Mouse (Mus musculus) left cerebral cortex, postnatal 36 days (tissue): ENCODE data around the gene Sla2. TPM values are rescaled to one million over a fixed set of nuclear protein-coding genes. Genes with fewer than 3 reads are reported as not detected.
"Not testable (repeated sequence)": the region's sequence is repeated elsewhere in the genome, so short reads cannot be mapped to it uniquely, and the experiment has no call there.

Experiments
- DNase-seq, 2 experiments: peaks; one replicate each; pipeline ENCODE4 v3.0.0; 2021 to 2022; ENCODE audit warnings: low spot score in 2 of 2, mixed read lengths in 1 of 2
- intact Hi-C: fragments of 180-260 bp; cut with DNase I; formaldehyde crosslinking; loops from one replicate; pipeline ENCODE4 v1.15.1; 2025
- total RNA-seq, 2 experiments: library from RNA; stranded (reverse); gene quantifications; 2 replicates each; pipeline ENCODE4 v1.2.3; 2021

The Sla2 gene
- total RNA-seq, 2 experiments from 2014 or later: 0.45 to 0.57 TPM

GRCm38 (mm10) chr2:156903367-156903766 lies 16.4 kb upstream of the Sla2 start:
- no peak for DNase-seq
- intact Hi-C loops: loop anchor here (10.0 kb wide), 1 partner anchor 191 kb away; no protein-coding TSS in a partner anchor

GRCm38 (mm10) chr2:156902411-156902810 lies 15.4 kb upstream of the Sla2 start:
- DNase-seq: not testable (repeated sequence)
- intact Hi-C loops: loop anchor here (10.0 kb wide), 1 partner anchor 192 kb away; no protein-coding TSS in a partner anchor

DNA sequence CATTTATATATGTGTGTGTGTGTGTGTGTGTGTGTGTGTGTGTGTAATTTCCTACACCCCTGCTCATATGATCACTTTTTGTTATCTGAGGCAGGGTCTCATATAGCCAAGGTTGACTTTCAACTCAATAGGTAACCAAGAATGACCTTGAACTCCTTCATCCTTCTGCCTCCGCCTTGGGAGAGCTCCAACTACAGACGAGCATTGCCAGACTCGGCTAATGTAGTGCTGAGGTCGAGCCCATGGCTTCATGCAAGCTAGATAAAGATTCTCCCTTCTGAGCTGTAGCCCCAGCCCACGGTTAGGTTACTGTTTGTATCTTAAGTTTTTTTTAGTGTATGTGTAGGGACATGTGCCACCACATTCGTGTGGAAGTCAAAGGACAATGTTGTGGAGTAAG lies 14.9 kb upstream of the Sla2 start:
- intact Hi-C loops: loop anchor here (10.0 kb wide), 1 partner anchor 193 kb away; no protein-coding TSS in a partner anchor
- no peak for DNase-seq

DNA sequence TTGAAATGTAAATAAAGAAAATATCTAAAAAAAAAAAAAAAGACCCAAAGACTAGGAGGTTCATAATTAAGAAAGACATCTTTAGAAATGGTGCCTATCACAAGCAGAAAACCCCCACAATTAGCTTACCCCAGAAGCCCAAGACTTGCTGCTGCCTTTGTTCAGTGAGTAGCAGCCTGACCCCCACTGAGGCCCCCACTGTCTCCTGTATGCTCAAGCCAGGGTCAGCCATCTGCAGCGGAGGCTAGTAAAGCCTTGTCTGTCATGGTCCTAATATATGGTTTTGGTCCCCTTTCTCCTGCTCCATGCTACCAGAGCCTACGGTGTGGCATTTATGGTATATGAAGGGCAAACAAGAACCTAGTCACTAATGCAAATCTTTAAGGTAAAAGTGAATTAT lies 14.4 kb upstream of the Sla2 start:
- DNase-seq: no peak
- intact Hi-C loops: loop anchor here (10.0 kb wide), 1 partner anchor 193 kb away; no protein-coding TSS in a partner anchor

GRCm38 (mm10) chr2:156899184-156899583 lies 12.2 kb upstream of the Sla2 start:
- intact Hi-C loops: no loop called here
- DNase-seq: no peak

DNA sequence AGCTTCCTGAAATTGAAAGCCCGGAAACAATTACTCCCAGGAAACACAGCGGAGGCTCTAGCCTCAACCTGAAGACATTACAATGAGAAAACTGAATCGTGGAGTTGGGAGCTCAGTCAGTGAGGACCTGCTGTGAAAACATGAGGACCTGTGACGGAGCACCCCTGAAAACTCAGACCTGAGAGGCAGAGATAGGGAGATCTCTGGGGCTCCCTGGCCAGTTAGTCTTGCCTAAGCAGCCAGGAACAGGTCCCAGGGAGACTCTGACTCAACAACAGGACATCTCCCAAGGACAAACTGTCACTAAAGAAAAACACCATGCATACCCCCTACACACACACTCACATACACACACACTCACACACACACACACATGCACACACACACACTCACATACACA lies 11.4 kb upstream of the Sla2 start:
- intact Hi-C loops: no loop called here
- no peak for DNase-seq

GRCm38 (mm10) chr2:156897034-156897433 lies 10.0 kb upstream of the Sla2 start:
- intact Hi-C loops: no loop called here
- peak; percentile 48 to 59 for DNase-seq

DNA sequence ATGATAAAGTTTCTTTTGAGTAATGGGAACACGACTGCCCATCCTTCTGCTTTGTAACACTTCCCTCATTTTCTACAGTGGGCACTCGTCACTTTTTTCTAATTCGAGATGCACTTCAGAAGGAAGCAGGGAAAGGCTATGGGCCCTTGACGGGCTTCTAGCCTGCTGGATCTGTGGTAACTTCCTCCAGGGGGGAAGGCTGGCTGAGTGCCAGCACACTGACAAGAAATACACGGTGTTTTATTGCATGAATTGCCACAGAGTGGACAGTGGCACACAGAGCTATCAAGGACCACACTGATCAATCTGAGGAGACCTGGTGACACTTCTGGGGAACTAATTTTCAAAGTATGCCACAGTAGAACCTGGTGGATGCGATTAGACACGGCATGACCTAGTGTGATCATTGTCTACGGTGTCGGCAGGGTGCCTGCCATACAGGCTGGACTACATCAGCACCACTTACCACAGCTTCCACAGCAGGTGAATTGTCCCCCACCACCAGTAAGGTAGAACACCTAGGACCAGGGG lies 9.5 kb upstream of the Sla2 start:
- DNase-seq: no peak
- intact Hi-C loops: no loop called here

- intact Hi-C loops: no loop called here
- no peak for DNase-seq
Measured at GRCm38 (mm10) chr2:156894496-156895265, 7.7 kb upstream of the Sla2 start.

DNA sequence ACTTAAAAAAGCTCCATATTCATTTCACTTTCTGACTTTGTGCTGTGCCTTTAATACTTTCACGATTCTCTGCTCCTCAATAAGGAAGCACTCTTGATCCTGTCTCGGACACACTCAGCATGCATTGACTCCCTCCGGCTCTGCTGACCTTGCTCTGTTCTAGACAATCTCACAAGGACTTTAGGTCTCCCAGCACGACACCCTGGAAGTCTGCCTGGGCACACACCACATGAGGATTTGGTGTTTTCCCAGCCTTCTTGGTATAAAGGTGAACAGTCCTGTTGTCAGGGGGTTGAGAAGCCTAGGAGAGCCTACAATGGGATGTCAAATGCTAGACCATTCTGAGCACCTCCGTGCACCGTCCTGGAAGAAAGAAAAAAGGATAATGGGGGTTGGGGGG lies 5.8 kb upstream of the Sla2 start:
- intact Hi-C loops: no loop called here
- no peak for DNase-seq

- DNase-seq: no peak
- intact Hi-C loops: no loop called here
Measured at GRCm38 (mm10) chr2:156892240-156892639, 5.2 kb upstream of the Sla2 start.

DNA sequence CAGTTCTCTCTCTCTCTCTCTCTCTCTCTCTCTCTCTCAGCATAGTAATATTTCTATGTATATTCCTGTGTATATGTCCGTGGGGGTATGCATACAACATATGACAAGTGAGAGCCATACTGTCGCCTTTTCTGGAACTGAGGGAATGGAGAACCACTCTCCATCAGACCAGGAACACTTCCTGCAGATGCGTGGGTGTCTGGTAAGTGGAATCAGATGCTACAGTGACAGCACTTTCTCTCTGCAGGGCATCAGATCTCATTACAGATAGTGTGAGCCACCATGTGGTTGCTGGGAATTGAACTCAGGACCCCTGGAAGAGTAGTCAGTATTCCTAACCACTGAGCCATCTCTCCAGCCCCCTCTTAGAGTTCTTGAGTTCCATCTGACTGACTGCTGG lies 1.5 kb upstream of the Sla2 start:
- intact Hi-C loops: no loop called here

DNA sequence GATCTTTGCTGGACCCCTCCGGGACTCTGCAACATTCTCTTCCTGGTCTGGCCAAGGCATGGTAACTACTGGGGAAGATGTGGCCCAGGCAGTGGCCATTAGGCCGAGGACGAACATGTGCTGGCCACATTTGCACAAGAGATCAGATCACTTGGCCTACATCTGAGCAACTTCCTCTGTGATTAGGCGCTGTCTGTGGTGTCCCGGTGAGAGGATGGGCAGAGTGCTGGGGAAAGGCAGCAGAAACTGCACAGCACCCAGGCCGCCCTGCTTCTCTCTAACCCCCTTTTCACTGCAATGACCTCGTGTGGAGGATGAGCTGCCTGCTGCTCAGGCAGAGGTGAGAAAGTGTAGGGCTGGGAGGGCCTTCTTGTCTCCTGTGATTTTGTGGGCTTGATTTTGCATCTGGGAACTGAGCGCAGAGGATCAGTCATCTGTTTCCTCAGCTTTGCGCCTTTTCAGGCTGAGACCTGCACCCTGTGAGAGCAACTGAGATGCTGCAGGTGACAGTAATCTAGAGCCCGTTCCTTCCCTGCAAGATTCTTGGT lies 834 bp downstream of the Sla2 start:
- intact Hi-C loops: no loop called here
- no peak for DNase-seq

More for the DNA sequence above, 1.5 kb upstream of the Sla2 start:
- no peak for DNase-seq

DNA sequence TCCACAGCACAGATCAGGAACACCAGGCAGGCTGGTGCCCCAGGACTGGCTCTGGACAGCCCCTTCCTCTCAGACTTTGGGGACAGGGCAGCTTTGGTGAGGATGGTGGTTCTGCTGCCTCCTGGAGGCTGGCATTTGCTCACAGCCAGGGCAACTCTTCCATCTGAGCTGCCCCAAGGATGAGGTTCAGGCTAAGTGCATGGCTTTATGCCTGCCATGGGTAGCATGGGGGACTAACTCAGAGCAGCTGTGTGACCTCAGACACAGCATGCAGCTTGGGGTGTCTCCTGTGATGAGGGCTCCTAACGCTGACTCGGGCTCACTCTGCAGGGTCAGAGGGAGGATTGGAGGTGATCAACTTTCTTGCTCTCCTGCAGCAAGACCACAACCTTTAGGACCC lies 1.3 kb downstream of the Sla2 start:
- DNase-seq, intact Hi-C loops: not testable (repeated sequence)

DNA sequence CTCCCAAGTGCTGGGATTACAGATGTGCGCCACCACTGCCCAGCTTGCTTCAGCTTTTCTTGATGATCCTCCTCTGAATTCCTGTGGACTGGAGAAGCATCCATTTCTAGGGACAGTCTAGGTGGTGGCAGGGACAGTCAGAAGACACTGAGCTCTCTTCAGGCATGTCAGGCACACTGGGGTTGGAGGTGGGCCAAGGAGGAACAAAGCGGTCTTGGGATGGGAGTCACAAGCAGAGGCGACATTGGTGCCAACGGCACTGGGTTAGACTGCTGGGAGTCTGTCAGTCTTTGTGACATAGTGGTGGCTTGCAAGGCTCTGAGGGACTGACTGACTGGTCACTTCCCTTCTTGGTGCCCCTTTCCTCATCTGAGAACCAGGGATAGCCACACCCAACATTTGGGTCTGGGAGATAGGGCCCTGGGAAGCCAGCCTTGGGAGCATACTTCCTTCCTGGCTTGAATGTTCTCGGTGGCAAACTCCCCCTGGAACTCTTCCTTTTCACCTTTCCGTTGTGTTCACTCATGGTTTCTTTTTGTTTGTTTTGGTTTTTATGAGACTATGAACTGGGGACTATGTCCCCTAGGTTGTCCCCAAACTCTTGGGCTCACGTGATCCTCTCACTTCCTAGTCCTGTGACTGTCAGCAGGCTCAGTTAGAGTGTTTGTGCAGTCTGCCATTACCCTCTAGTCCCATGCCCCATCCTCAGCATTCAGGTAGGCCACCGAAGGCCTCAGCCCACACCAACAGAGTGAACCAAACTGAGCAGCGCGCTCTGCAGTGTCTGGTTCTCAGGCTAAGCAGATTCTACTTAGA lies 2.4 kb downstream of the Sla2 start:
- no peak for DNase-seq
- intact Hi-C loops: no loop called here

- intact Hi-C loops: no loop called here
Measured at GRCm38 (mm10) chr2:156882431-156883001, 4.5 kb downstream of the Sla2 start.

DNA sequence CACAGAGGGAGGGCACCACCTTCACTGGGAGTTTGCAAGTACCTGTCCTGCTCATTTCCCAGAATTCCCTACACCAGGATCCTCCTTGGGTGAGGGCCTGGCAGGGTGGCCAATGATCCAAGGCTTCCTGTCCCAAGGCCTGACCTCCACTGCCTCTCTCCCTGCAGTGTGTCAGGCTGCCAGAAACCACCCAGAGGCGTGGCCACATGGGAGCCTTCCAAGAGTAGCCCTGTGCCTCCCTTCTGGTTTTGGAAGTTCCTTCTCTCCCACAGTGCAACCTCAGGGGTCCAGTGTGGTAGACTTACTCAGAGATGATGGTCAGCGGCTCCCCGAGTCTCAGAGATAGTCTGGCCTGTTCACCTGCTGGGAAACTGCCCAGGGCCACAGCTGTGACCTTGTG lies 7.5 kb downstream of the Sla2 start:
- no peak for DNase-seq
- intact Hi-C loops: loop anchor here (10.0 kb wide), 1 partner anchor 215 kb away; no protein-coding TSS in a partner anchor

More at GRCm38 (mm10) chr2:156882431-156883001, 4.5 kb downstream of the Sla2 start:
- no peak for DNase-seq

GRCm38 (mm10) chr2:156877726-156878125 lies 9.3 kb downstream of the Sla2 start:
- intact Hi-C loops: loop anchor here (10.0 kb wide), 1 partner anchor 217 kb away; no protein-coding TSS in a partner anchor
- no peak for DNase-seq

DNA sequence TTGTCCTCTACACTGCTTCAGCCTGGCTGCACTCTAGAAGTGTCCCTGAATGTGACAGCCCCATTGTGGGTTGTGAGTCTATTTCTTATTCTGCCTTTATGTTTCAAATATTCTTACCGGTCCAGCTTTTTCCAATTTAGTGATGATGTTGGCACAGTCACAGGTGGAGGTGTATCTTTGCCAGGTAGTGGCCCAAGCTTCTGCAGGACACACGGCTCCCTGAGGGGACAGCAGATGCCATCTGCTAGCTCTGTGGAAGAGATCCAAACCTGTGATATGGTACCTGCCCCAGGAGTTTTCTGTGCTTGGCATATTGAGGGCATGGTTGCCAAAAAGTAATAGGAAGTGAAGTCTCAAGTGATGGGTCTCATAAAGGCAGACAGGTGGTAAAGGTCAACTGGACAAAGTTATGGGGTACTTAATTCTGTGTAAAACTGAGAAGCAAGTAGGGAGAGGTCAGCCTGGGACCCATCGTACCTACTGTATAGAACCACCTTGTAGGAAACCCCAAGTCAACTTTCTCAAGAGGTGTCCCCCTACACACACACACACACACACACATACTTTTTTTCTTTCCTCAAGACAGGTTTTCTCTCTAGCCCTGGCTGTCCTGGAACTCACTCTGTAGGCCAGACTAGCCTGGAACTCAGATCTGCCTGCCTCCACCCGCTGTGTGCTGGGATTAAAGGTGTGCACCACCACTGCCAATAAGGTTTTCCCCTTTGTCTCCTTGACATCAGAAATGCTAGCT lies 12.1 kb downstream of the Sla2 start:
- DNase-seq: no peak
- intact Hi-C loops: loop anchor here (10.0 kb wide), 1 partner anchor 220 kb away; no protein-coding TSS in a partner anchor
